Mouse (Mus musculus) yolk sac, embryonic 10.5 days (tissue): ENCODE measurements around the gene Gm20388.

Experiments used
- DNase-seq: peaks from one replicate; pipeline ENCODE4 v3.0.0-alpha.2; 2017; ENCODE audit warnings: low spot score

Gene Gm20388

GRCm38 (mm10) chr8:120492193-120492880 lies 581.7 kb downstream of the Gm20388 start:
- peak; percentile 63 for DNase-seq

- DNase-seq, result no peak
Measured at GRCm38 (mm10) chr8:120492881-120493220, 582.2 kb downstream of the Gm20388 start.

- DNase-seq, result no peak
Measured at GRCm38 (mm10) chr8:120493508-120494464, 583.1 kb downstream of the Gm20388 start.

- no peak for DNase-seq
Measured at GRCm38 (mm10) chr8:120494903-120495302, 584.3 kb downstream of the Gm20388 start.

GRCm38 (mm10) chr8:120495461-120495860 lies 584.8 kb downstream of the Gm20388 start:
- DNase-seq, result no peak

- no peak for DNase-seq
Measured at GRCm38 (mm10) chr8:120496478-120496877, 585.8 kb downstream of the Gm20388 start.

GRCm38 (mm10) chr8:120497503-120497946 lies 586.9 kb downstream of the Gm20388 start:
- DNase-seq, result no peak

- peak; percentile 67 for DNase-seq
Measured at GRCm38 (mm10) chr8:120498349-120498831, 587.7 kb downstream of the Gm20388 start.

GRCm38 (mm10) chr8:120498926-120499605 lies 588.4 kb downstream of the Gm20388 start:
- DNase-seq, result peak; percentile 85

GRCm38 (mm10) chr8:120500701-120501261 lies 590.1 kb downstream of the Gm20388 start:
- peak; percentile 83 for DNase-seq

- DNase-seq, result no peak
Measured at GRCm38 (mm10) chr8:120501426-120501825, 590.8 kb downstream of the Gm20388 start.

GRCm38 (mm10) chr8:120502428-120502827 lies 591.8 kb downstream of the Gm20388 start:
- DNase-seq, result no peak

GRCm38 (mm10) chr8:120504251-120505081 lies 593.8 kb downstream of the Gm20388 start:
- DNase-seq, result no peak

- peak; percentile 53 for DNase-seq
Measured at GRCm38 (mm10) chr8:120505082-120505511, 594.5 kb downstream of the Gm20388 start.

GRCm38 (mm10) chr8:120505619-120506310 lies 595.1 kb downstream of the Gm20388 start:
- DNase-seq, result no peak

- DNase-seq, result no peak
Measured at GRCm38 (mm10) chr8:120506562-120506961, 595.9 kb downstream of the Gm20388 start.

GRCm38 (mm10) chr8:120507290-120507689 lies 596.6 kb downstream of the Gm20388 start:
- DNase-seq, result no peak

GRCm38 (mm10) chr8:120509136-120510034 lies 598.7 kb downstream of the Gm20388 start:
- peak; percentile 62 for DNase-seq

- no peak for DNase-seq
Measured at GRCm38 (mm10) chr8:120510035-120510416, 599.4 kb downstream of the Gm20388 start.
